Mouse (Mus musculus) E14TG2a.4 (cell line): ENCODE results near the gene Rab13.

Experiments
- H3K27me3 ChIP-seq: 2 replicates; pipeline ENCODE4 v1.6.1; 2014; ENCODE audit warnings: low read length, control low read depth; ENCODE audit not compliant: insufficient read depth
- H3K36me3 ChIP-seq: 2 replicates; pipeline ENCODE4 v1.6.1; 2014; ENCODE audit warnings: low read length, control low read depth; ENCODE audit not compliant: insufficient read depth
- H3K4me1 ChIP-seq: replicated peaks from 2 replicates; pipeline ENCODE4 v1.6.1; 2014; ENCODE audit warnings: low read depth, low read length, control low read depth
- H3K4me3 ChIP-seq: replicated peaks from 2 replicates; pipeline ENCODE4 v1.5.1; 2014; ENCODE audit warnings: mild to moderate bottlenecking, low read length
- H3K9me3 ChIP-seq: 2 replicates; pipeline ENCODE4 v1.6.1; 2014; ENCODE audit warnings: low read length, control low read depth
- CTCF ChIP-seq: conservative IDR thresholded peaks from 2 replicates; pipeline ENCODE4 v1.5.1; 2014; ENCODE audit warnings: low read length
- NANOG ChIP-seq: IDR thresholded peaks from 2 replicates; pipeline ENCODE4 v1.6.1; 2014; ENCODE audit warnings: borderline replicate concordance, low read length, mixed read lengths
- POU5F1 ChIP-seq: IDR thresholded peaks from 2 replicates; pipeline ENCODE4 v1.6.1; 2014; ENCODE audit warnings: low read length, borderline replicate concordance

The Rab13 gene

DNA sequence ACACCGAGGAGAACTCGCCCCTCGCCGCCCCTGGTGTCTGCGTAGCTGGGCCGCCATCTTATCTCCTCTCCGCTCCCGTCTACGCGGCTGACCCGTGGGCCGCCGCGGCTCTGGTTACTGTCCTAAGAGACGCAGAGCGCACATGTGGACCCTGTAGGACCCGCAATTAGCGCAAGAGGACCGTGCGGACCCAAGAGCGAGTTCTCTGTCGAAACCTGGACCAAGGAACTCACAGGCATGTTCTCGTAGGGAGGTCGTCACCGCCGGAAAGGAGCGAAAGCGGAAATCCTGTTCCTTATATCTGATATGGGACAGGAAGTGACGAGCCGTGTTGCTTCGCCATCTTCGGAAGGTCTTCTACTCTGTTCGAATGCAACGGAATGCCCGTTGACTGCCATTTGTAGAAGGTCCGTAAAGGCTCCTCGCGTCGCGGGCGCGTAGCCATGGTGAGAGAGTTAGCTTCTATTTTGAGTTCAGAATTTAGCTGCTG lies at the start of gene Rab13, which contains the start of gene Rps27:
Rab13 (plus strand) TSS at position 319 of the 490 bp plus-strand sequence.
Rps27 (minus strand) TSS at position 275 of the 490 bp plus-strand sequence.
- no peaks in the 10 kb centered on the region for H3K27me3 ChIP-seq
- H3K9me3 ChIP-seq: no peaks in the 10 kb centered on the region
- peaks cover 62% of the 10 kb centered on the region for H3K4me1 ChIP-seq
- H3K36me3 ChIP-seq: peaks cover 47% of the 10 kb centered on the region
- TF ChIP-seq POU5F1: no peak
- peak within 1 kb of the TSS; percentile 93 for H3K4me3 ChIP-seq

DNA sequence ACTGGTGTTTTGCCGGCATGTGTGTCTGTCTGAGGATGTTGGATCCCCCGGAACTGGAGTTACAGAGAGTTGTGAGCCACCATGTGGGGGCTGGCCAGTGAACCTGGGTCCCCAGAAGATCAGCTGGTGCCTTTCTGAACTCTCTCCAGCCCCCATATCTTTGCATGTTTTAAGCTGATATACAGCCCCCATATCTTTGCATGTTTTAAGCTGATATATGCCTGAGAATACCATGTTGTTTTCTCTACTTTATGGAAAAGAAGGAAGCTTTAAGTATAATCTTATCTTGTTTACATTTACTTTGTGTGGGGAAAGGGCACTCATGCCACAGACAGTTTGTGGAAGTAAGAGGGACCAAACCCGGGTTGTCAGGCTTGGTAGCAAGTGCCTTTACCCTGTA lies 33.9 kb upstream of the Rab13 start:
- no peaks in the 10 kb centered on the region for H3K27me3 ChIP-seq
- no peaks in the 10 kb centered on the region for H3K4me1 ChIP-seq
- TF ChIP-seq POU5F1: no peak
- TF ChIP-seq NANOG: no peak
- no peak for TF ChIP-seq CTCF
- H3K9me3 ChIP-seq: no peaks in the 10 kb centered on the region
- H3K4me3 ChIP-seq: no peak overlapping the region
- no peaks in the 10 kb centered on the region for H3K36me3 ChIP-seq

DNA sequence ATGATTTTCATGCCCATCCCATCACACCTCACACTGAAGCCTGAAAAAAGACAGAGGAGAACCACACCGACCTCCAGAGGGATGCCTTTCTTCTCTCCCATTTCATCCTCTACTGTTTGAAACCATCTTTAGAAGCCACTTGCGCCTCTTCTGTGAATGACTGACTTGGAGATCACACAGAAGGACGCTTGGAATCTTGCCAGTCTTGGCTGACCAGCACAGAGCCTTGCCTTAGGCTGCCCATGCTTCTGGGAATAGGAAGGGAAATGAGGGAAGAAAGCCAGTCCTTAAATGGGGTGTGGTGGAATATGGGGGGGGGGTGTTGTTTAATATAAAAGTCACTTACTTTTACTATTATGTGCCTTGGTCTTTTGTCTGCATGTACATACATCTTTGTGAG lies 29.9 kb upstream of the Rab13 start:
- H3K4me1 ChIP-seq: peaks cover 8% of the 10 kb centered on the region
- no peak overlapping the region for H3K4me3 ChIP-seq
- no peaks in the 10 kb centered on the region for H3K36me3 ChIP-seq
- H3K9me3 ChIP-seq: no peaks in the 10 kb centered on the region
- no peaks in the 10 kb centered on the region for H3K27me3 ChIP-seq
- TF ChIP-seq CTCF (no peak), POU5F1 (no peak), NANOG (no peak)

DNA sequence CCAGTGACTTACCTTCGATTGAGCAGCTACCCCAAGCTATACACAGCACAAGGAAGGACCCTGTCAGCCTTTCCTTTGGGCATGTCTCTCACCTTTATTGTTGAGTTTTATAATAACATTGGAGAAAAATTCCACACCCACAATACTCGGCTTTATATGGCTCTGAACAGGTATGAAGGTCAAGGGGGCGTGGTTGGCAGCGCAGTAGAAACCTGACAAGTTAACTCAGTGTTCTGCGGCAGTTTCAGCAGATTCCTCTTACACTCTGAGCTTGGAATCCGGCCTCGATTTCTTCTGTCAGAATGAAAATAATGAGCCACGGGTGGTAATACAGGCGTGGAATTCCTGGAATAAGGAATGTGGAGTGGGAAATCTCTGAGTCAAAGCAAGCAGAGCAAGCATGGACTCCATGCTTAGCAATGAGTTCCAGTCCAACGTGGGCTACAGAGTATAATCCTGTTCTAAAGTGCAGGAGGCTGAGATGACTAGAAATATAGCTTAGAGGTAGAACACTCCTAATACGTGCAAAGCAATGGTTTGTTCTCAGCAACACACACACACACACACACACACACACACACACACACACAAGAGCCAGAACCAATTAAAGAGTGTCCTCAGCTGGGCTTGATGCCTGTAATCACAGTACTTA lies 22.5 kb upstream of the Rab13 start:
- Histone ChIP-seq H3K9me3 (no peaks in the 10 kb centered on the region), H3K4me1 (no peaks in the 10 kb centered on the region), H3K27me3 (no peaks in the 10 kb centered on the region), H3K36me3 (no peaks in the 10 kb centered on the region), H3K4me3 (no peak overlapping the region)
- TF ChIP-seq CTCF (no peak), POU5F1 (no peak), NANOG (no peak)

DNA sequence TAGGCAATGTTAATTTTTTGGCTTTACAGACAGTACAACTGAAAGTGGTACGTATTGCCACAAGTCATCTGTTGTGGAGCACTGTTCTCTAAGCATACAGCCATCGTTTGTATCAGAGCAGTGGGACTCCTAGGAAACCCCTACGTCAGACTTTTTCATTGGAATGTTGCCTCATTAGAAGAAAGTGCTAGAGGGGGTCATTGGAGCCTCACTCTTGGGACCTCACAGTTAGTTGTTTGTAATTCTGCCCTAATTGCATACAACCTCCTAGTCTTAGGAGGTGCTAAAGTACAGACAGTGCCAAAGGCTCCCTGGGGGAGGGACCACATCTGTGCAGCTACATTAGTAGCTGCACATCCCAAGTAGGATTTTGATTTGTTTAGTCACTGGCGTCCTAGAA lies 18.7 kb upstream of the Rab13 start:
- H3K9me3 ChIP-seq: no peaks in the 10 kb centered on the region
- no peak for TF ChIP-seq POU5F1
- no peak for TF ChIP-seq CTCF
- TF ChIP-seq NANOG: no peak
- no peaks in the 10 kb centered on the region for H3K36me3 ChIP-seq
- H3K4me3 ChIP-seq: no peak overlapping the region
- no peaks in the 10 kb centered on the region for H3K27me3 ChIP-seq
- H3K4me1 ChIP-seq: no peaks in the 10 kb centered on the region

DNA sequence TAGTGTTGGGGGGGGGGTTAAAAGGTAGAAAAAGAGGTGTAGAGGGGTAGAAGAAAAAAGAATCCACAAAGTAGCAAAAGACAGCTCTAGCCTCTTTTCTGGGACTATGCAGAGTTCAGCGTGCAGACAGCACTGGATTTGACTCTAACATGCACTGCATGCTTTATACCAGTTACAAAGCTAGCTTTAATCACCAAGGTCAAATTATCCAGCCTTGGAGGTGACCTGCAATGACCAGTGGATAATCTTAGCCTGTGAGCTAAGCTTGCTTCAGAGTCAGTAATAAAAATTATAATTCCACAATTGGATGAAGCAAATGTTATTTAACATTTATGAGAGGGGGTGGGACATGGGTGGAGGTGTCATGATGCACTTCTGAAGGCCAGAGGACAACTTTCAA lies 17.9 kb upstream of the Rab13 start:
- no peak for TF ChIP-seq CTCF
- no peak for TF ChIP-seq POU5F1
- TF ChIP-seq NANOG: no peak
- no peaks in the 10 kb centered on the region for H3K9me3 ChIP-seq
- H3K4me3 ChIP-seq: no peak overlapping the region
- no peaks in the 10 kb centered on the region for H3K4me1 ChIP-seq
- H3K27me3 ChIP-seq: no peaks in the 10 kb centered on the region
- no peaks in the 10 kb centered on the region for H3K36me3 ChIP-seq

DNA sequence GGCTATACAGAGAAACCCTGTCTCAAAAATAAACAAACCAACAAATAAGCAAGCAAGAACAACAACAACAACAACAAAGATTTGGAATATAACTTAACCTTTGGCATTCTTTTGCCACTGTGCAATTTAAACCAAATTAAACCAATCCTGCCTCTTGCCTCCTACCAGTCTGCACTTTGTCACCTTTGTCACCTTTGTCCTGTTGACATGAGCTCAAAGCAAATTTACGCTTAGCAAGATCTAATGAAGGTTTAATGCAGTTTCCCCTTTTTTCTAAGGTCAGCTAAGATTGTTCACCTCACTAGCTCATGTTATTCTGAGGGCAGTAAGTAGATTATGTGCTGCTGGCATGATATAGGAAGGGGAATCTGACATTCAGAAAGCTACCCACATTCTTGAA lies 15.9 kb upstream of the Rab13 start:
- Histone ChIP-seq H3K4me1 (no peaks in the 10 kb centered on the region), H3K4me3 (no peak overlapping the region), H3K36me3 (no peaks in the 10 kb centered on the region), H3K27me3 (no peaks in the 10 kb centered on the region), H3K9me3 (no peaks in the 10 kb centered on the region)
- TF ChIP-seq POU5F1: no peak

DNA sequence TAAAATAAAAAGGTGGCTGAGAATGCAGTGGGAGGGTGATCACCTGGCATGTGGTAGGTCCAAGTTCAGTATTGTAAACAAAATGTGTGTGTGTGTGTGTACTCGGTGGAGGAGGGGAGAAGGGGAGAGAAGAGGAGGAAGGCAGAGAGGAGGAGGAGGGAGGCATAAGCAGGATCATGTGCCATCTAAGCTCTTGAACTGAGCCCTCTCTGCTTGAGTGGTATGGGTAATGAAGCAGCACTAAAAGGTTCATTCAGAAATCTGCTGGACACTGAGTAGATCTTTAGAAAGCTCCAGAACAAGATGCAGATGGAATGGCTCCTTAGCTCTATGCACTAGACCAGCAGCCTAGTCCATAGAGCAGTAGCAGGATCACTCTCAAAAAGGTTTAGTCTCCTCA lies 10.6 kb upstream of the Rab13 start:
- Histone ChIP-seq H3K36me3 (peaks cover 13% of the 10 kb centered on the region), H3K4me3 (no peak overlapping the region), H3K4me1 (peaks cover 9% of the 10 kb centered on the region), H3K27me3 (no peaks in the 10 kb centered on the region), H3K9me3 (no peaks in the 10 kb centered on the region)
- TF ChIP-seq NANOG (no peak), POU5F1 (no peak), CTCF (no peak)

DNA sequence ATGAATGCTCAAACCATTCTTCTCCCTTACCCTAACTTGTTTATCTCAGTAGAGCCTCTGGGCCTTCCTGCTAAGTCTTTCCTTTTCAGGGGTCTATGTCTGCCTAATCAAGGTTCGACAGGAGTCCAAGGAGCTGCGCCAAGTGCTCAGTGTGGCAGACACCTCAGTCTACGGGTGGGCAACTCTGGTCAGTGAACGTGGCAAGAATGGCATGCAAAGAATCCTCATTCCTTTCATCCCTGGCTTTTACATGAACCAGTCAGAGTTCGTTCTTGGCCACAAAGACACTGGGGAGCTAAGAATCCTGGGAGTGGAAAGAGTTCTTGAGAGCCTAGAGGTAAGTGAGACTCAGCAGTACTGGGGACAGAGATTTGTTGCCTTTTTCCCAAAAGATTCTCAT lies 9.9 kb upstream of the Rab13 start:
- Histone ChIP-seq H3K9me3 (no peaks in the 10 kb centered on the region), H3K4me1 (peaks cover 16% of the 10 kb centered on the region), H3K4me3 (no peak overlapping the region), H3K27me3 (no peaks in the 10 kb centered on the region), H3K36me3 (peaks cover 20% of the 10 kb centered on the region)
- TF ChIP-seq NANOG: no peak
- no peak for TF ChIP-seq CTCF
- TF ChIP-seq POU5F1: no peak

DNA sequence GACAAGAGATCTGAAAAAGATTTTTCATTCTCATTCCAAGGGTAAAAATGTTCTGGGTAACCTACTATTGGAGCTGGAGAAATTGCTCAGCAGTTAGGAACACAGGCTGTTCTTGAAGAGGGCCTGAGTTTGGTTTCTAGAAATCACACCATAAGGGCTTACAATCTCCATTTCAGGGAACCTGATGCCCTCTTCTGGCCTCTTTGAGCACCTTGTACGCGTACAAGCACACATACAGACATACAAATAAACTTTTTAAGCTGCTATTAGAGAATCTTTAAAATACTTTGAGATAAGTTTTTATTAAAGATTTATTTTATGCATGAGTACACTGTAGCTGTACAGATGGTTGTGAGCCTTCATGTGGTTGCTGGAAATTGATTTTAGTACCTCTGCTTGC lies 8.9 kb upstream of the Rab13 start:
- H3K27me3 ChIP-seq: no peaks in the 10 kb centered on the region
- H3K4me3 ChIP-seq: no peak overlapping the region
- TF ChIP-seq CTCF (no peak), NANOG (no peak), POU5F1 (no peak)
- H3K4me1 ChIP-seq: peaks cover 26% of the 10 kb centered on the region
- peaks cover 30% of the 10 kb centered on the region for H3K36me3 ChIP-seq
- H3K9me3 ChIP-seq: no peaks in the 10 kb centered on the region
